Mouse (Mus musculus) heart, embryonic 15.5 days (tissue): ENCODE results near the gene Cry2. TPM values are rescaled to one million over a fixed set of nuclear protein-coding genes. Genes with fewer than 3 reads are reported as not detected.

ENCODE experiments used
- ATAC-seq: fragments of 200-750 bp; cut with Nextera tagmentation; replicated peaks from 2 replicates; pipeline ENCODE4 v1.8.0; 2017; ENCODE audit warnings: low read depth, moderate TSS enrichment; ENCODE audit not compliant: insufficient number of reproducible peaks, insufficient read depth, low FRiP score
- H3K27ac ChIP-seq: fragments of 300-500 bp; sonication (generic); 2 replicates; pipeline ENCODE4 v1.5.1; 2015; ENCODE audit warnings: mild to moderate bottlenecking, inconsistent platforms
- H3K27me3 ChIP-seq: fragments of 300-500 bp; sonication (generic); 2 replicates; pipeline ENCODE4 v1.6.1; 2015; ENCODE audit warnings: inconsistent platforms
- H3K36me3 ChIP-seq: fragments of 300-500 bp; sonication (generic); 2 replicates; pipeline ENCODE4 v1.6.1; 2015; ENCODE audit warnings: mild to moderate bottlenecking, inconsistent platforms
- H3K4me1 ChIP-seq: fragments of 300-500 bp; sonication (generic); replicated peaks from 2 replicates; pipeline ENCODE4 v1.6.1; 2015; ENCODE audit warnings: inconsistent platforms
- H3K4me2 ChIP-seq: fragments of 300-500 bp; sonication (generic); 2 replicates; pipeline ENCODE4 v1.6.1; 2015; ENCODE audit warnings: inconsistent platforms, mild to moderate bottlenecking, moderate library complexity
- H3K4me3 ChIP-seq: fragments of 300-500 bp; sonication (generic); 2 replicates; pipeline ENCODE4 v1.5.1; 2015; ENCODE audit warnings: mild to moderate bottlenecking, inconsistent platforms
- H3K9ac ChIP-seq: fragments of 300-500 bp; sonication (generic); 2 replicates; pipeline ENCODE4 v1.6.1; 2015; ENCODE audit warnings: mild to moderate bottlenecking, inconsistent platforms
- H3K9me3 ChIP-seq: fragments of 300-500 bp; sonication (generic); replicated peaks from 2 replicates; pipeline ENCODE4 v1.6.1; 2016; ENCODE audit warnings: inconsistent platforms
- WGBS: fragments of 180-500 bp; shearing (Covaris S2); methylation state at CpG from one replicate; pipeline ENCODE4 v1.1.7; 2015; ENCODE audit warnings: mixed read lengths; 5-methylcytosine and 5-hydroxymethylcytosine counted together
- polyA plus RNA-seq: library from polyadenylated mRNA; unstranded; fragments of >200 nt; fragmentation: Nextera tagmentation; extraction: Ambion mirVana; gene quantifications from 2 replicates; pipeline ENCODE4 v1.2.1, GENCODE M21; 2015

Gene Cry2
- polyA plus RNA-seq, 1 experiment from 2014 or later: 15.8 TPM

DNA sequence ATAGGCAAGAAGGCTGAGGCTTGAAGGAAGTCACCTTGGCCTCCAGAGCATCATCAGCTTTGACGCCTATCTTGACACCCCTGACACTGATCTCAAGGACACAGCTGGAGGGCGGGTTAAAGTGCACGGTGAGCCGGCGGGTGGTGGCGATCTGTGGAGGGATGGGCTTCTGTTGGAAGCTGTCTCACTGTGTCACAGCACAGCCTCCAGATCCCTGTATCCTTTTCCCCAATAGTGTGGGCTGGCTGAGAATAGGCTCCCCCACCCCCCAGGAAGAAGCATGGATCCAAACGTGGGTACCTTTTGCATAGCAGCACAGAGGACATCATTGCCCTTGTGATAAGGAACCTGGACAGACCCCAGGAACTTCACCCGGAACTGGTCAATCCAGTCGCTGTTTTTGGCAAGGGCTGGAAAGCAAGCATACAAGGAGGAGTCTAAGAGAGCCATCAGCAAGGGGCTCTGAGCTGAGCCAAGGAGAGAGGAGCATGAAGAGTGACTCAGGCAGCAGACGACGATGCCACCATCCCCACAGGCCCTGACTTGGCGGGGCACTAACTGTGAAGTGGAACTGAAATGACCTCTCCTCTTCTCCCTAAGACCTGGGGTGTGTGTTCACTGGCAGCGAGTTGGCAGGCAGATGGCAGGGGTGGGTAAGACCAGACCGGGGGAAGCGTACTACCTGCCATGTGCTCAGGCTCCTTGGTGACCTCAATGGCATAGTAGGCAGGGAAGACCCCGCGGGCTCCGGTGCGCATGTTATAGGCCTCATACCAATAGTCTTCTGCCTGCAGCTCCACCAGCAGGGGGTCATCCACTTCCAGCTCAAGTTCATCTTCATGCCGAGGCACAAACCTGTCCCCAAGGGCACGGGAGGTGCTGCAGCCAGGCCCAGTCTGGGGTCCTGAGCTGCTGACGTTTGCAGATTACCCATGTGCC is 48.5 kb downstream of the Cry2 start:
- H3K36me3 ChIP-seq: peaks cover 5% of the 10 kb centered on the region; the same call in 1 of the 2 replicates
- H3K9ac ChIP-seq: no peak overlapping the region
- H3K4me1 ChIP-seq: peaks cover 23% of the 10 kb centered on the region
- WGBS: 69% methylated on average over 22 of the region's 22 CpGs
- no peaks in the 10 kb centered on the region for H3K9me3 ChIP-seq
- H3K27ac ChIP-seq: no peak overlapping the region
- H3K4me3 ChIP-seq: no peak overlapping the region
- 0 out of 2 replicates have a peak, but pooled peaks cover 15% of the 10 kb centered on the region for H3K27me3 ChIP-seq
- H3K4me2 ChIP-seq: no peak overlapping the region
- ATAC-seq: no peak

DNA sequence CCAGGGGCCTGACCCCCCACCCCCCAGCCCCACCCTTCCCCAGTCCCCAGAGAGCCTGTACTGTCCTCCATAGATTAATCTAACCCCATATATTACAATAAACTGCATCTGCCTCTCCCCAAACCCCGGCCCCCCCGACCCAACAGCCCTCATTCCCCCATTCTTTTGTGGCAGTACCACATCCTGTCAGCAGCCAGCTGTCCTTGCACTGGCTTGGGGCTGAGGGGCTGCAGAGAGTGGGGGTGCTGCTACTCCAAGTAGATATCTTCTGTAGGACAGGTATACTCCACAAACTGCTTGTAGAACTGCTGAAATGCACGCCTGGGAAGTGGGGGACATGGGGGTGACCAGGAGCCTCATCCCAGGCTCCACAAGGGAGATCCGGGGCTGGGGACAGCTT is 49.7 kb downstream of the Cry2 start:
- Histone ChIP-seq H3K36me3 (peaks cover 17% of the 10 kb centered on the region), H3K27ac (no peak overlapping the region), H3K9me3 (no peaks in the 10 kb centered on the region), H3K27me3 (0 out of 2 replicates have a peak, but pooled peaks cover 14% of the 10 kb centered on the region), H3K4me3 (no peak overlapping the region), H3K4me1 (peaks cover 11% of the 10 kb centered on the region), H3K4me2 (no peak overlapping the region), H3K9ac (no peak overlapping the region)
- 74% methylated on average over 4 of the region's 4 CpGs for WGBS
- no peak for ATAC-seq

GRCm38 (mm10) chr2:92382759-92383158 is 51.1 kb downstream of the Cry2 start:
- H3K27me3 ChIP-seq: 0 out of 2 replicates have a peak, but pooled peaks cover 7% of the 10 kb centered on the region
- H3K9me3 ChIP-seq: no peaks in the 10 kb centered on the region
- H3K27ac ChIP-seq: no peak overlapping the region
- no peak overlapping the region for H3K9ac ChIP-seq
- H3K36me3 ChIP-seq: peaks cover 26% of the 10 kb centered on the region
- ATAC-seq: no peak
- WGBS: 82% methylated on average over 4 of the region's 4 CpGs
- no peak overlapping the region for H3K4me2 ChIP-seq
- H3K4me1 ChIP-seq: no peaks in the 10 kb centered on the region
- H3K4me3 ChIP-seq: no peak overlapping the region

DNA sequence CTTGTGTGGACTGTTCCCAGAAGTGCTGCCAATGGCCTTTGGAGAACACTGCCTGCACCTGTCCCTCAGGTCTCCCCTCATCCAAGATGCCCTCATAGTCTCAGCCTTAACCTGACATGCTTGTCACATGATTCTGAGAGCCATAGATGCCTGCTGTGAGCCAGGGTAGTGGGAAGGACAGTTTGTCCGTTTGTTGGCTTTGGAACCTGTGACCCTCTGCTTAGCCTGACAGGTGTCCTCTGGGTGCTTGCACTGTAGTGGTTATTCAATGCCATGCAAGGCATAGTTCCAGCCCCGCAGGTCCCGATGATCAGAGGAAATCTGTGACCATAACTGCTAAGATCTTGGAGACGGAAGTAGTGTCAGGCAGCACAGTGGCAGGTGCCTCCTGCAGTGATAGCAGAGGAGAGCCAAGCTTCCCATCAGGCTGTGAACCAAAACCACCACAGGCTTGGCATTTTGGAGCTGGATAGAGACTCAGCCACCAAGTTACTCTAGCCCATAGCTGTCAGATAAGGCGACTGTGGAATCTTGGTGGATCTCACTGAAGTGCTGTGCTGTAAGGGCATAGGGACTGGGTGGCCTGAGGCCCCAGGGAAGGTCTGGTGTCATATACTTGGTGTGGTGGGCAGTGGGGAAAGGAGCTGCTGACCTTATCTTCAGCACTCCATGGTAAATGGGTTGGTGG is 51.8 kb downstream of the Cry2 start, which contains the start of gene 1700029I15Rik:
Gene 1700029I15Rik, plus strand, starts transcription at position 638 of the 688 bp plus-strand sequence.
- WGBS: 79% methylated on average over 5 of the region's 5 CpGs

DNA sequence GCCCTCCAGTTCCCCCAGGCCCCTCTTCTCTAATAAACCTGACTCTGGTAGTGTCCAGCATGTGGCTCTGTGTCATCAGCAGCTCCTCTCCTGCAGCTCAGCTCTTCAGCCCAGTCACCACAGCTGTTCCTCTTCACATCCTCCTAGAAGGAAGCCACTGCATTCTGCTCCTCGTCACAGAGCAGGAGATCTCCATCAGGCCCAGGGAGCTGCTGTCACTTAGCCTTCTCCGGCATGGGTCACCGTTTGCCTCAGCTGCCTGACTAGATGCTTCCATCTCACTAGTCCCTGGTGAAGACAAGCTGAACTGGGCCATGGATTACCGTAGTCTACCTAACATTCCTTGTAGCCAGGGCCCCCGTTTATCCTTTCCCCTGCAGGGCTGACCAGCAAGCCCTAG is 52.7 kb downstream of the Cry2 start:
- Histone ChIP-seq H3K27me3 (no peaks in the 10 kb centered on the region), H3K4me3 (no peak overlapping the region), H3K4me2 (no peak overlapping the region), H3K36me3 (peaks cover 27% of the 10 kb centered on the region), H3K9me3 (no peaks in the 10 kb centered on the region), H3K9ac (no peak overlapping the region), H3K27ac (no peak overlapping the region), H3K4me1 (peaks cover 4% of the 10 kb centered on the region)
- WGBS: 77% methylated on average over 5 of the region's 5 CpGs
- ATAC-seq: no peak

More for the DNA sequence above, 51.8 kb downstream of the Cry2 start, which contains the start of gene 1700029I15Rik:
- no peak within 1 kb of the TSS for H3K4me3 ChIP-seq
- no peak within 1 kb of the TSS for H3K27ac ChIP-seq
- H3K36me3 ChIP-seq: peaks cover 27% of the 10 kb centered on the region
- H3K4me1 ChIP-seq: no peaks in the 10 kb centered on the region
- ATAC-seq: no peak
- H3K27me3 ChIP-seq: 0 out of 2 replicates have a peak, but pooled peaks cover under 1% of the 10 kb centered on the region
- no peak within 1 kb of the TSS for H3K9ac ChIP-seq
- no peak within 1 kb of the TSS for H3K4me2 ChIP-seq
- no peaks in the 10 kb centered on the region for H3K9me3 ChIP-seq

- Histone ChIP-seq H3K36me3 (peaks cover 27% of the 10 kb centered on the region), H3K4me1 (peaks cover 10% of the 10 kb centered on the region), H3K27me3 (no peaks in the 10 kb centered on the region), H3K9ac (no peak overlapping the region), H3K4me2 (no peak overlapping the region), H3K27ac (no peak overlapping the region), H3K9me3 (no peaks in the 10 kb centered on the region), H3K4me3 (no peak overlapping the region)
- WGBS: 71% methylated on average over 6 of the region's 6 CpGs
- no peak for ATAC-seq
Measured at GRCm38 (mm10) chr2:92380495-92381050, 53.3 kb downstream of the Cry2 start.

DNA sequence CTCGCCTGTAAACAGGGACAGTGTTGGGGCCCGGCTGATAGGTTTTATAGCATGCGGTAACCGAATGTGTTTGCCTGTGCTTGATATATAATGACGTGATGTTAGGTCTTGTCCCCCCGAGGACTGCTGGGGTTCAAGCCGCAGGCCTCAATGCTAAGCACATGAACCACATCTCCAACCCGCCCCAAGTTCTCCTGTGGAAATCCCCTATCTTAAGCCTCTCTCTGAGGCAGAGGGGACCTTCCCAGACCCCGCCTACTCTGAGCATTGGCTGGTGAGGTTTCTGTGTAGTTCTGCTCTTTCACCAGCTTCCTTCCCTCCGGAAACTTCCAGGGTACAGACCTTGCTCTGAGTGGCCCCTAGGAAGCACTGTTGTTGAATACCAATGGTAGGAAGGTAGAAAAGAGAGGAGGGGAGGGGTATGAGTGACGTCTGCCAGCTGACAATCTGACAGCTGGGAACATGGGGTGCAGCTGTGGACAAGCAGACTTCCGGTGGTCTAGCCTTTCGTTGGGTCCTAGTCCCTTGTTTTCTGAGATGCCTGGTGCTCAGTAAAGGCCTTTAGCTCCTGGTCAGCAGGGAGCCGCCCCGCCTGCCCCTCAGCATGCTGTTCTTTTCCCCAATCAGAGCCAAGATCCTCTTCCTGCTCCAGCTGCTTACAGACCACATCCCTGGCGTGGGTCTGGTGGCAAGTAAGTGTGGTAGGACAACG is 53.9 kb downstream of the Cry2 start:
- Histone ChIP-seq H3K27ac (no peak overlapping the region), H3K4me3 (no peak overlapping the region), H3K9me3 (no peaks in the 10 kb centered on the region), H3K4me2 (no peak overlapping the region), H3K36me3 (peaks cover 27% of the 10 kb centered on the region), H3K4me1 (peaks cover 10% of the 10 kb centered on the region), H3K9ac (no peak overlapping the region), H3K27me3 (no peaks in the 10 kb centered on the region)
- WGBS: 77% methylated on average over 17 of the region's 17 CpGs
- ATAC-seq: no peak

- Histone ChIP-seq H3K4me1 (peaks cover 21% of the 10 kb centered on the region), H3K9ac (no peak overlapping the region), H3K36me3 (peaks cover 27% of the 10 kb centered on the region), H3K27ac (no peak overlapping the region), H3K4me3 (no peak overlapping the region), H3K27me3 (peaks cover 13% of the 10 kb centered on the region), H3K9me3 (no peaks in the 10 kb centered on the region), H3K4me2 (no peak overlapping the region)
- WGBS: 92% methylated on average over 7 of the region's 7 CpGs
- ATAC-seq: no peak
Measured at GRCm38 (mm10) chr2:92377320-92377719, 56.5 kb downstream of the Cry2 start.

DNA sequence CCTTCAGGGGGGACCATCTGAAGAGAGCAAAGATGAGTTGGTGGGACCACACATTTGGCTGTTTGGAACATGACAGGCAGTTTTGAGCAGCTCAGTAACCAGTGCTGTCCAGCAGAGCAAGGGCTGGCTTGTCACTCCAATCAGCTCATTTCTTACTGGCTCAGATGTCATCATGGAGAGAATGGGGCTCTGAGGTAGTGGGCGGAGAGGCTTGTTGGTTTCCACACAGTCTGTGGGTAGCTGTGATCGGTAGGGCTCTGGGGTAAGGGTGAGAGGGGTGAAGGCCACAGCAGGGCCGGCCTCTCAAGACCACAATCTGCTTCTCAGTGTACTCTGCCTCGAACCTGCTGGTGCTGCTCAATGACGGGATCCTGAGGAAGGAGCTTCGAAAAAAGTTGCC is 57.5 kb downstream of the Cry2 start:
- Histone ChIP-seq H3K27me3 (peaks cover 22% of the 10 kb centered on the region), H3K36me3 (peaks cover 25% of the 10 kb centered on the region), H3K4me3 (peak overlapping the region; percentile 75), H3K4me1 (peaks cover 24% of the 10 kb centered on the region), H3K9ac (peak overlapping the region; percentile 73; the same call in 1 of the 2 replicates), H3K4me2 (peak overlapping the region; percentile 85), H3K9me3 (no peaks in the 10 kb centered on the region), H3K27ac (no peak overlapping the region)
- 78% methylated on average over 6 of the region's 6 CpGs for WGBS
- ATAC-seq: no peak

GRCm38 (mm10) chr2:92375788-92376187 is 58.1 kb downstream of the Cry2 start:
- peak overlapping the region; percentile 84 for H3K27ac ChIP-seq

More at GRCm38 (mm10) chr2:92375788-92376187, 58.1 kb downstream of the Cry2 start:
- peak overlapping the region; percentile 73 for H3K9ac ChIP-seq
- H3K4me1 ChIP-seq: peaks cover 29% of the 10 kb centered on the region
- peaks cover 23% of the 10 kb centered on the region for H3K36me3 ChIP-seq
- peak overlapping the region; percentile 75 for H3K4me3 ChIP-seq
- H3K9me3 ChIP-seq: no peaks in the 10 kb centered on the region
- H3K4me2 ChIP-seq: peak overlapping the region; percentile 85
- ATAC-seq: no peak
- 18% methylated on average over 10 of the region's 10 CpGs for WGBS
- peaks cover 27% of the 10 kb centered on the region for H3K27me3 ChIP-seq
